Mouse (Mus musculus) neutrophil, adult 65 days (primary cell): ENCODE results near the gene Leng8. TPM values are rescaled to one million over a fixed set of nuclear protein-coding genes. Genes with fewer than 3 reads are reported as not detected.

Experiments
- total RNA-seq: library from RNA; stranded (reverse); gene quantifications from 2 replicates; pipeline ENCODE4 v1.2.4, GENCODE M21; 2023

The Leng8 gene
- 286 and 437 TPM in 2 replicates for total RNA-seq

DNA sequence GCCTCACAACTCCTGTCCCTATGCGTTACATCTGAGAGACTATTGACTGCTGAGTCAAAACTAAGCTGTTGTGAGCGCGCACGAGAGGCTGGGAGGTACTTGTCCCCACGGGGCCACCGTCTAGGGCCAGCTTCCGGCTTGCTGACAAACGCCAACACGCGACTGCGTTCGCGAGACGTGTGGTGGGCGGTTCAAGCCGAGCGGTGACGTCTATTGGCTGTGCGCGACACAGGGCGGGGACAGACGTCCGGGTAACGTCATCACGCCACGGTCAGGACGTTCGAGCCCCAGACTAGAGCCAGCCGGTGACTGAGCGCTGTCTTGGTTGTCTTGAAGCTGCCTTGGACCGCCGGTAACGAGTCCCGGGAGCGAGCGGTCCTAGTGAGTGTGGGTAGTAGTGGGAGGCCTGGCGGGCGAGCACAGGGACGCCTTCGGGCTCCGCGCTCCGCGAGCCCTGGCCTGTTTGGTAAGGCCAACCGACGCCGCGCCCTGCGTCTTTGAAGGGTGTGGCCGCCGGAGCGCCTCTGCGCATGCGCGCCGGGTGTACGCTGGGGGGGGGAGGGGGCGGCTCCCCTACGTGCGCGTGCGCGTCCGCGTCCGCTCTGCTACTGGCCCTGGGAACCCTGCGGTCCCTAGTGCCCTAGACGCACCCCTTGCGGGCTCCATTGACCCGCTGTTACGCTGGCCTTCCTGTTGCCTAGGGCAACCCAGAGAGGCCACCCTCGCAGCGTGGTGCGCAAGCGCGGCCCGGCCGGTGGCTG lies at the start of gene Leng8:
Gene Leng8, plus strand, starts transcription at position 269 of the 761 bp plus-strand sequence.

DNA sequence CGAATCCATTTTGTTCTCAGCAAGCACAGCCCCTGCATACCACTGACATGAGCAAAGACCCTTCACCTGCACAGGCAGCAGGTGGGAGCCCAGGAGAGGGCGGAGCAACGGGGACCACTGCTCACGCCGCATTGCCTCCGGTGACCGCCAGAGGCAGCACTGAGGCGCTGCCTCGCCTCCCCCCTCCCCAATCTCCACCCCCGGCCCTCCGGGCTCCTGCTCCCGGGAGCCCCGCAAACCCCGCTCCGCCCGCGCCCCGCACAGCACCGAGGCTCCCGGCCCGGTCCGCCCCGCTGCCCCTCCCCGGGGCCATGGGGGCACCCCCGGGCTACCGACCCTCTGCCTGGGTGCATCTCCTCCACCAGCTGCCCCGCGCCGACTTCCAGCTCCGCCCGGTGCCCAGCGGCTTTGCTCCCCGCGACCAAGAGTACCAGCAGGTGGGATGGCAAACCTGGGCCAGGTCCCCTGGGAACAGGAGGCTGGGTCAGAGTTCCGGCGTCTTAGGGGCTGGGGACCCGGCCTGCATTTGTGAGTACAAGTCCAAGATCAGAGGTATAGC lies 17.4 kb upstream of the Leng8 start, which contains the start of gene Ttyh1:
Gene Ttyh1, plus strand, starts transcription at position 65 of the 559 bp plus-strand sequence.

DNA sequence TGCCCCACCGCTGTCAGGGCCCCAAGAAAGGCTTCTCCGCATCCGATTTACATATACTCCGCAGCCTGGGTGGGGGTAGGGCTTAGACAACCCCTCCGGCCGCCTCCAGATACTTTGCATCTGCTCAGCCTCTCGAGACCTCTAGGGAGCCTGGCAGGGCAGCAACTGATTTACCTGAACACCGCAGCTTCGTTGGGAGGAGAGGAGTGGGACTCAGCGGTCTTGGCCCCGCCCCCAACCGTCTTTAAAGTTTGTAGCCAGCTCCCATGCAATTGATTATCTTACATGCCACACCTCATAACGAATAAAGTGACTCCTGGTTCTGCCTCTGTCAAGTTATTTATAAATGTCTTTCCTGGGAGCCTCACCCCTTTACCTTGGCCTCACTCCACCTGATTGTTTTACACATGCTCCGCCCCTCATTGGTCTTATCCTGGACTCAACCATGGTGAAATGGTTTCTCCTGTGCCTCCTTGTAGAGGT lies 13.3 kb downstream of the Leng8 start, which contains the start of gene Leng9:
Gene Leng9, minus strand, starts transcription at position 316 of the 483 bp plus-strand sequence.

DNA sequence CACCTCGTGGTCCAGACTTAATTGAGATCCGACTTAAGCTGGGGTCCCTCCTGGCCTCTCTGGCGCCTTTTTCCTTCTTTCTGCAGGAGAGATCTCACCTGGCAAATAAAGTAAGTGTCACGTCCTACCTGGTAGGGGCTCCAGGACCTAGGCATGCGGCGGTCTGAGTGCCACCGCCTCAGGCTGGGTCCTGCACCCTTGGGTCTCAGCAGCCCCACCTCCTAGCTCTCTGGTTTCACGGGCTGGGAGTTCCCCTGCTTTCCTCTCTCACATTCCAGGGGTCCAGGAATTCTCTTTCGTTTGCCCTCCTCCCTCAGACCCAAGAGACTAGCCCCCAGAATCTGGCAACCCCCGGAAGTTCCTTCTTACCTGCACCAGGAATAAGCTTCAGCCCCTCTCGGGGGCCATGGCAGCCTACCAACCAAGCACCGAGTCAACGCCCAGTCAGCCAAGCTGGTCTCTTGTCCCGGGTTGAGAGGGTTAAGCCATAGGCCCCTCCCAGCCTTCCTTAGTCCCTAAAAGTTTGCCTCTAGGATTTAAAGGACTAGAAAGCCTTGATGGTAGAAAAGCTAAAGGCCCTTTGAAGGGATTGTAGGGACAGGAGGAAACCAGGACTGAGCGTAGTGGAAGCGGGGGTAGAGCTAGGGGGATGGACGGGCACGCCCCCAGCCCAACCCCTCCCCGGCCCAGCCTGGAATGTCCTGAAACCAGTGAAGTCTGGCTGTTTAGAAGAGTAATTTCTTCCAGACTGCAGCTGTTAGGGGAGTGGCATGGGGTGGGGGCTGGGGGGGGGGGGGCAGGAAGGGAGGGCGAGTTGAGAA lies 27.5 kb downstream of the Leng8 start, which contains the start of gene Cdc42ep5:
Gene Cdc42ep5, minus strand, starts transcription at position 771 of the 821 bp plus-strand sequence.

Other genes starting within 250 kb of the Leng8 start
- 135 and 156 TPM in 2 replicates for gene Gm14548, start 238.9 kb upstream of the Leng8 start, total RNA-seq
- 99.8 and 101 TPM in 2 replicates for gene Lilra6, start 221.5 kb upstream of the Leng8 start, total RNA-seq
- gene Lair1, start 73.8 kb upstream of the Leng8 start, total RNA-seq: 12.9 and 20.1 TPM in 2 replicates
- not detected in 2 replicates for gene Ttyh1, start 17.6 kb upstream of the Leng8 start, total RNA-seq
- 2.8 and 3.7 TPM in 2 replicates for gene Leng9, start 13.3 kb downstream of the Leng8 start, total RNA-seq
- not detected in 2 replicates for gene Cdc42ep5, start 27.8 kb downstream of the Leng8 start, total RNA-seq
- gene Lilra5, start 100.7 kb downstream of the Leng8 start, total RNA-seq: not detected in 2 replicates
- not detected in 2 replicates for gene Ncr1, start 200.7 kb downstream of the Leng8 start, total RNA-seq